Mouse (Mus musculus): ENCODE results near the gene Pdcd1lg2. TPM values are rescaled to one million over a fixed set of nuclear protein-coding genes. Genes with fewer than 3 reads are reported as not detected.

Pdcd1lg2 gene
- polyA plus RNA-seq, 1 experiment from 2014 or later, result not detected

DNA sequence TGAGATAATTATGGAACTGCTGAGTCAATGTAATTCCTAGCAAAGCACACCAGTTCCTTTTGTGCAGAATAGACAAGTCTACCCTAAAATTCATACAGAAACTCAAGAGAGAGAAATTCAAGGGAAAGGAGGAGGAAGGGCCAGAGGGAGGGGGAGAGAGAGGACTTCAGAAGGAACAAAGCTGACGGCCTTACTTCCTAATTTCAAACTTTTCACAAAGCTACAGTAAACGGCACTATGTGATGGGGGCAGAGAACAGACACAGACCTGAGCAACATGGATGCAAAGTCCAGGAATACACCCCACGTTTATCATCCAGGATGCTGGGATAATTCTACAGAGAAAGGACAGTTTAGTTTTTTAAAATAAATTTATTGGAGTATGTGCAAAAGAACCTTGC lies 8.8 kb downstream of the Pdcd1lg2 start:
- H3K36me3 ChIP-seq (ENCODE audit: control insufficient read depth, insufficient read depth, low read length), result no peaks in the 10 kb centered on the region
- 57% methylated on average over 3 of the region's 3 CpGs for WGBS
- no peak overlapping the region for H3K4me3 ChIP-seq (ENCODE audit: low read depth, low read length)
- no peaks in the 10 kb centered on the region for H3K27me3 ChIP-seq (replicated peaks; ENCODE audit: control insufficient read depth, insufficient read depth, low read length)
- no peak overlapping the region for H3K27ac ChIP-seq (replicated peaks; ENCODE audit: low read depth, low read length)
- no peaks in the 10 kb centered on the region for H3K9me3 ChIP-seq (ENCODE audit: control insufficient read depth, low read length)
- ATAC-seq (ENCODE audit: low read depth) (no peak), DNase-seq (ENCODE audit: low spot score) (no peak)
- H3K4me2 ChIP-seq (ENCODE audit: low read depth, low read length), result no peak overlapping the region
- no peaks in the 10 kb centered on the region for H3K4me1 ChIP-seq (ENCODE audit: control insufficient read depth, insufficient read depth, low read length)
- H3K9ac ChIP-seq (ENCODE audit: low read depth, low read length), result no peak overlapping the region

- ATAC-seq (ENCODE audit: low read depth), result no peak
- Histone ChIP-seq H3K27ac (replicated peaks; ENCODE audit: low read depth, low read length) (no peak overlapping the region), H3K4me2 (ENCODE audit: low read depth, low read length) (no peak overlapping the region), H3K4me1 (ENCODE audit: control insufficient read depth, insufficient read depth, low read length) (no peaks in the 10 kb centered on the region), H3K4me3 (ENCODE audit: low read depth, low read length) (no peak overlapping the region), H3K9me3 (ENCODE audit: control insufficient read depth, low read length) (no peaks in the 10 kb centered on the region), H3K36me3 (ENCODE audit: control insufficient read depth, insufficient read depth, low read length) (no peaks in the 10 kb centered on the region), H3K9ac (ENCODE audit: low read depth, low read length) (no peak overlapping the region), H3K27me3 (replicated peaks; ENCODE audit: control insufficient read depth, insufficient read depth, low read length) (no peaks in the 10 kb centered on the region)
- DNase-seq (ENCODE audit: low spot score), result no peak
Observed at GRCm38 (mm10) chr19:29419946-29420345, 9.2 kb downstream of the Pdcd1lg2 start.

GRCm38 (mm10) chr19:29420397-29420796 lies 9.7 kb downstream of the Pdcd1lg2 start:
- DNase-seq (ENCODE audit: low spot score), result no peak
- no peaks in the 10 kb centered on the region for H3K9me3 ChIP-seq (ENCODE audit: control insufficient read depth, low read length)
- H3K27ac ChIP-seq (replicated peaks; ENCODE audit: low read depth, low read length), result no peak overlapping the region
- H3K4me3 ChIP-seq (ENCODE audit: low read depth, low read length), result no peak overlapping the region
- H3K36me3 ChIP-seq (ENCODE audit: control insufficient read depth, insufficient read depth, low read length), result no peaks in the 10 kb centered on the region
- ATAC-seq (ENCODE audit: low read depth), result no peak
- WGBS, result 66% methylated on average over 8 of the region's 8 CpGs
- H3K4me1 ChIP-seq (ENCODE audit: control insufficient read depth, insufficient read depth, low read length), result no peaks in the 10 kb centered on the region
- H3K4me2 ChIP-seq (ENCODE audit: low read depth, low read length), result no peak overlapping the region
- H3K9ac ChIP-seq (ENCODE audit: low read depth, low read length), result no peak overlapping the region
- no peaks in the 10 kb centered on the region for H3K27me3 ChIP-seq (replicated peaks; ENCODE audit: control insufficient read depth, insufficient read depth, low read length)

DNA sequence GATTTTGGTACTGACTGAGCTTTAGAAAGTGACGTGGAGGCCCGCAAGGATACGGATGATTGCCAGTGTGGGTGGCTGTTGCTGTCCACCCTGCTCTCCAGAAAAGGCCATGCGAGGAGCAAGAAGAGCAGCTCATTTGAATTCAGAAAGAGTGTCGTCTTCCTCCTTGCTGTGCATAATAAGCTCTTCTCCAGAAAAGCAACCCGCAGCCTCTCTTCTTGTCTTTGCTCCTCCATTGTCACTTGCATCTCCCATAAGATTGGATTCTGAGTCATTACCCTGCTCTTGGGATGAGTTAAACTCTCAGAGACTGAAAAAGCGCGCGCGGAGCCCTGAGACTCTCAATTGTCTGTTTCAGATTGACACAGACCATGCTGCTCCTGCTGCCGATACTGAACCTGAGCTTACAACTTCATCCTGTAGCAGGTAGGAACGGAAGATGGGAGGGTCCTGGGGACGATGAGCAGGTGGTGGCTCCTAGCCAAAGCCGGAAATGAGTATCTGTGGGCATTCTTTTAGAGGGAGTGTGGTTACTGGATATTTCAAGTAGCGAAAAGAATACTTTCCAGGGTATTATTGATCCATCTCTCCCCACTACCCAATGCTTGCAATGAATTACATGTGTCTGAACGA lies 11.4 kb downstream of the Pdcd1lg2 start:
- WGBS, result 85% methylated on average over 16 of the region's 16 CpGs
- ATAC-seq (ENCODE audit: low read depth), result no peak
- H3K27me3 ChIP-seq (replicated peaks; ENCODE audit: control insufficient read depth, insufficient read depth, low read length), result no peaks in the 10 kb centered on the region

GRCm38 (mm10) chr19:29422796-29423195 lies 12.1 kb downstream of the Pdcd1lg2 start:
- Histone ChIP-seq H3K9ac (ENCODE audit: low read depth, low read length) (no peak overlapping the region), H3K27ac (replicated peaks; ENCODE audit: low read depth, low read length) (no peak overlapping the region), H3K27me3 (replicated peaks; ENCODE audit: control insufficient read depth, insufficient read depth, low read length) (no peaks in the 10 kb centered on the region), H3K9me3 (ENCODE audit: control insufficient read depth, low read length) (no peaks in the 10 kb centered on the region), H3K4me3 (ENCODE audit: low read depth, low read length) (no peak overlapping the region), H3K36me3 (ENCODE audit: control insufficient read depth, insufficient read depth, low read length) (no peaks in the 10 kb centered on the region), H3K4me1 (ENCODE audit: control insufficient read depth, insufficient read depth, low read length) (no peaks in the 10 kb centered on the region), H3K4me2 (ENCODE audit: low read depth, low read length) (no peak overlapping the region)
- DNase-seq (ENCODE audit: low spot score) (no peak), ATAC-seq (ENCODE audit: low read depth) (no peak)
- WGBS, result 81% methylated on average over 7 of the region's 7 CpGs

More for the DNA sequence above, 11.4 kb downstream of the Pdcd1lg2 start:
- Histone ChIP-seq H3K27ac (replicated peaks; ENCODE audit: low read depth, low read length) (no peak overlapping the region), H3K4me3 (ENCODE audit: low read depth, low read length) (no peak overlapping the region), H3K9me3 (ENCODE audit: control insufficient read depth, low read length) (no peaks in the 10 kb centered on the region), H3K36me3 (ENCODE audit: control insufficient read depth, insufficient read depth, low read length) (no peaks in the 10 kb centered on the region), H3K9ac (ENCODE audit: low read depth, low read length) (no peak overlapping the region), H3K4me2 (ENCODE audit: low read depth, low read length) (no peak overlapping the region), H3K4me1 (ENCODE audit: control insufficient read depth, insufficient read depth, low read length) (no peaks in the 10 kb centered on the region)
- DNase-seq (ENCODE audit: low spot score), result no peak

- Histone ChIP-seq H3K4me3 (ENCODE audit: low read depth, low read length) (no peak overlapping the region), H3K4me2 (ENCODE audit: low read depth, low read length) (no peak overlapping the region), H3K9me3 (ENCODE audit: control insufficient read depth, low read length) (no peaks in the 10 kb centered on the region), H3K36me3 (ENCODE audit: control insufficient read depth, insufficient read depth, low read length) (no peaks in the 10 kb centered on the region), H3K27ac (replicated peaks; ENCODE audit: low read depth, low read length) (no peak overlapping the region), H3K4me1 (ENCODE audit: control insufficient read depth, insufficient read depth, low read length) (no peaks in the 10 kb centered on the region), H3K9ac (ENCODE audit: low read depth, low read length) (no peak overlapping the region), H3K27me3 (replicated peaks; ENCODE audit: control insufficient read depth, insufficient read depth, low read length) (no peaks in the 10 kb centered on the region)
- DNase-seq (ENCODE audit: low spot score), result no peak
- no peak for ATAC-seq (ENCODE audit: low read depth)
- 70% methylated on average over 3 of the region's 3 CpGs for WGBS
Observed at GRCm38 (mm10) chr19:29430516-29430915, 19.8 kb downstream of the Pdcd1lg2 start.

- 68% methylated on average over 3 of the region's 3 CpGs for WGBS
Observed at GRCm38 (mm10) chr19:29430953-29431352, 20.2 kb downstream of the Pdcd1lg2 start.

GRCm38 (mm10) chr19:29436793-29437479 lies 26.2 kb downstream of the Pdcd1lg2 start:
- no peak for DNase-seq (ENCODE audit: low spot score)
- Histone ChIP-seq H3K9me3 (ENCODE audit: control insufficient read depth, low read length) (no peaks in the 10 kb centered on the region), H3K4me2 (ENCODE audit: low read depth, low read length) (no peak overlapping the region), H3K9ac (ENCODE audit: low read depth, low read length) (no peak overlapping the region), H3K4me3 (ENCODE audit: low read depth, low read length) (no peak overlapping the region), H3K27me3 (replicated peaks; ENCODE audit: control insufficient read depth, insufficient read depth, low read length) (no peaks in the 10 kb centered on the region), H3K27ac (replicated peaks; ENCODE audit: low read depth, low read length) (no peak overlapping the region), H3K36me3 (ENCODE audit: control insufficient read depth, insufficient read depth, low read length) (no peaks in the 10 kb centered on the region), H3K4me1 (ENCODE audit: control insufficient read depth, insufficient read depth, low read length) (no peaks in the 10 kb centered on the region)
- no peak for ATAC-seq (ENCODE audit: low read depth)
- WGBS, result 78% methylated on average over 18 of the region's 18 CpGs

More at GRCm38 (mm10) chr19:29430953-29431352, 20.2 kb downstream of the Pdcd1lg2 start:
- DNase-seq (ENCODE audit: low spot score) (no peak), ATAC-seq (ENCODE audit: low read depth) (no peak)
- Histone ChIP-seq H3K9ac (ENCODE audit: low read depth, low read length) (no peak overlapping the region), H3K9me3 (ENCODE audit: control insufficient read depth, low read length) (no peaks in the 10 kb centered on the region), H3K4me1 (ENCODE audit: control insufficient read depth, insufficient read depth, low read length) (no peaks in the 10 kb centered on the region), H3K27me3 (replicated peaks; ENCODE audit: control insufficient read depth, insufficient read depth, low read length) (no peaks in the 10 kb centered on the region), H3K4me3 (ENCODE audit: low read depth, low read length) (no peak overlapping the region), H3K4me2 (ENCODE audit: low read depth, low read length) (no peak overlapping the region), H3K36me3 (ENCODE audit: control insufficient read depth, insufficient read depth, low read length) (no peaks in the 10 kb centered on the region), H3K27ac (replicated peaks; ENCODE audit: low read depth, low read length) (no peak overlapping the region)

DNA sequence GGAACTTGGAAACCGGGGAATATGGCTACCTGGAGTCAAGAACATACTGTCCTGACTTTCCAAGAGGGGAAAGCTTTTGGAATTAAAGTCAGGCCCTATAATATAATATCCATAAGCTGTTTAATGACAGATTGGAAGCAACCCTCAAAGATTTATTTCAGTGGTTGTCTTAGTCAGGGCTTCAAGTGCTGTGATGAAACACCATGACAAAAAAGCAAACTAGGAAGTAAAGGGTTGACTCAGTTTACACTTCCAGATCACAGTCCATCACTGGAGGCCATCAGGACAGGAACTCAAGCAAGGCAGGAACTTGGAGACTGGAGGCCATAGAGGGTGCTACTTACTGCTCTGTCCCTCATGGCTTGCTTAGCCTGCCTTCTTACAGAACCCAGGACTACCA lies 27.1 kb downstream of the Pdcd1lg2 start:
- Histone ChIP-seq H3K9ac (ENCODE audit: low read depth, low read length) (no peak overlapping the region), H3K9me3 (ENCODE audit: control insufficient read depth, low read length) (no peaks in the 10 kb centered on the region), H3K27me3 (replicated peaks; ENCODE audit: control insufficient read depth, insufficient read depth, low read length) (no peaks in the 10 kb centered on the region), H3K36me3 (ENCODE audit: control insufficient read depth, insufficient read depth, low read length) (no peaks in the 10 kb centered on the region), H3K4me3 (ENCODE audit: low read depth, low read length) (no peak overlapping the region), H3K27ac (replicated peaks; ENCODE audit: low read depth, low read length) (no peak overlapping the region), H3K4me1 (ENCODE audit: control insufficient read depth, insufficient read depth, low read length) (no peaks in the 10 kb centered on the region), H3K4me2 (ENCODE audit: low read depth, low read length) (no peak overlapping the region)
- ATAC-seq (ENCODE audit: low read depth) (no peak), DNase-seq (ENCODE audit: low spot score) (no peak)
- 70% methylated on average over 1 of the region's 1 CpGs for WGBS
